Mouse (Mus musculus) B cell, adult 62 days (primary cell): ENCODE measurements around the gene Gm4070. TPM values are rescaled to one million over a fixed set of nuclear protein-coding genes. Genes with fewer than 3 reads are reported as not detected.

ENCODE experiments used
- total RNA-seq: library from RNA; stranded (reverse); gene quantifications from 4 replicates; pipeline ENCODE4 v1.2.4, GENCODE M21; 2023

Gene Gm4070
- 58.9 to 94.8 TPM (median 75.0 TPM) in 4 replicates for total RNA-seq

GRCm38 (mm10) chr7:105953812-105954211, at the start of gene Gm4070:
Gene Gm4070 (minus strand): TSS chr7:105953967.

Other genes with a start within 250 kb of the Gm4070 start
- 72.5 to 84.4 TPM (median 74.9 TPM) in 4 replicates for gene Ilk, start 217.4 kb downstream of the Gm4070 start, total RNA-seq
- gene Rrp8, start 216.6 kb downstream of the Gm4070 start, total RNA-seq: 21.2 to 29.2 TPM (median 24.9 TPM) in 4 replicates
- 194 to 205 TPM (median 201 TPM) in 4 replicates for gene Taf10, start 209.6 kb downstream of the Gm4070 start, total RNA-seq
- gene Tpp1, start 201.7 kb downstream of the Gm4070 start, total RNA-seq: 73.9 to 93.1 TPM (median 76.4 TPM) in 4 replicates
- not detected in 4 replicates for gene Dchs1, start 166.3 kb downstream of the Gm4070 start, total RNA-seq
- gene Mrpl17, start 142.9 kb downstream of the Gm4070 start, total RNA-seq: 40.1 to 62.5 TPM (median 46.6 TPM) in 4 replicates